Mouse (Mus musculus) MEL (cell line): Measurements from ENCODE around the gene Nectin4. TPM values are rescaled to one million over a fixed set of nuclear protein-coding genes. Genes with fewer than 3 reads are reported as not detected.

Experiments
- DNase-seq: peaks from one replicate; pipeline ENCODE4 v3.0.0; 2011; ENCODE audit warnings: low read depth, low spot score
- H3K27ac ChIP-seq: 2 replicates; pipeline ENCODE4 v1.5.1; 2012; ENCODE audit warnings: low read depth, mild to moderate bottlenecking, control low read depth, low read length, moderate library complexity; ENCODE audit not compliant: control insufficient read depth
- H3K27me3 ChIP-seq, 2 experiments: fragments of 150-350 bp in 1 of 2; sonication (generic) in 1 of 2; 2 replicates each; pipeline ENCODE4 v1.6.1; 2012; ENCODE audit warnings: low read length in 2 of 2, mild to moderate bottlenecking in 2 of 2, improper control_type of control experiment in 1 of 2, moderate library complexity in 1 of 2; ENCODE audit not compliant: insufficient read depth in 2 of 2, control insufficient read depth in 1 of 2
- H3K36me3 ChIP-seq, 2 experiments: 2 replicates each; pipeline ENCODE4 v1.6.1; 2012 to 2014; ENCODE audit warnings: low read length in 2 of 2, improper control_type of control experiment in 1 of 2, inconsistent platforms in 1 of 2, mild to moderate bottlenecking in 1 of 2; ENCODE audit not compliant: insufficient read depth in 2 of 2, control insufficient read depth in 1 of 2
- H3K4me1 ChIP-seq, 2 experiments: fragments of 150-350 bp in 1 of 2; sonication (generic) in 1 of 2; 2 replicates each; pipeline ENCODE4 v1.6.1; 2012; ENCODE audit warnings: low read length in 2 of 2, improper control_type of control experiment in 1 of 2, mild to moderate bottlenecking in 1 of 2; ENCODE audit not compliant: insufficient read depth in 2 of 2, control insufficient read depth in 1 of 2
- H3K4me3 ChIP-seq, 2 experiments: fragments of 150-350 bp in 1 of 2; sonication (generic) in 1 of 2; 2 replicates each; pipeline ENCODE4 v1.5.1; 2012; ENCODE audit warnings: low read depth in 2 of 2, low read length in 2 of 2, mild to moderate bottlenecking in 2 of 2, moderate library complexity in 2 of 2, control low read depth in 1 of 2, improper control_type of control experiment in 1 of 2; ENCODE audit not compliant: control insufficient read depth in 1 of 2, insufficient read depth in 1 of 2
- H3K79me2 ChIP-seq: 2 replicates; pipeline ENCODE4 v1.6.1; 2012; ENCODE audit warnings: mild to moderate bottlenecking, low read length, moderate library complexity; ENCODE audit not compliant: control insufficient read depth, poor library complexity, insufficient read depth
- H3K9ac ChIP-seq: 2 replicates; pipeline ENCODE4 v1.6.1; 2012; ENCODE audit warnings: low read depth, mild to moderate bottlenecking, control low read depth, low read length, moderate library complexity; ENCODE audit not compliant: control insufficient read depth, poor library complexity, severe bottlenecking
- H3K9me3 ChIP-seq: fragments of 150-350 bp; sonication (generic); replicated peaks from 2 replicates; pipeline ENCODE4 v1.6.1; 2012; ENCODE audit warnings: mild to moderate bottlenecking, low read length, improper control_type of control experiment, moderate library complexity; ENCODE audit not compliant: insufficient read depth
- BHLHE40 ChIP-seq: IDR thresholded peaks from 2 replicates; pipeline ENCODE4 v1.6.1; 2012; ENCODE audit warnings: low read depth, mild to moderate bottlenecking, inconsistent platforms, low read length, improper control_type of control experiment, borderline replicate concordance
- CHD2 ChIP-seq: IDR thresholded peaks from 2 replicates; pipeline ENCODE4 v1.6.1; 2011; ENCODE audit warnings: low read length, improper control_type of control experiment
- CTCF ChIP-seq, 3 experiments: IDR thresholded peaks in 2 of 3; conservative IDR thresholded peaks in 1 of 3; 2 replicates each; pipeline ENCODE4 v1.5.1; 2011 to 2012; ENCODE audit warnings: low read length in 3 of 3, low read depth in 2 of 3, mild to moderate bottlenecking in 2 of 3, improper control_type of control experiment in 1 of 3, inconsistent platforms in 1 of 3, mixed read lengths in 1 of 3, moderate library complexity in 1 of 3; ENCODE audit not compliant: control insufficient read depth in 1 of 3, insufficient read depth in 1 of 3, poor library complexity in 1 of 3, severe bottlenecking in 1 of 3
- E2F4 ChIP-seq: IDR thresholded peaks from 2 replicates; pipeline ENCODE4 v1.6.1; 2011; ENCODE audit warnings: low read depth, low read length, improper control_type of control experiment, borderline replicate concordance
- ELF1 ChIP-seq: IDR thresholded peaks from 2 replicates; pipeline ENCODE4 v1.6.1; 2014; ENCODE audit warnings: low read depth, mild to moderate bottlenecking, inconsistent platforms, low read length, improper control_type of control experiment, moderate library complexity
- ETS1 ChIP-seq: IDR thresholded peaks from 2 replicates; pipeline ENCODE4 v1.6.1; 2012; ENCODE audit warnings: low read depth, mild to moderate bottlenecking, inconsistent platforms, low read length, improper control_type of control experiment, moderate library complexity
- HCFC1 ChIP-seq: IDR thresholded peaks from 2 replicates; pipeline ENCODE4 v1.6.1; 2012; ENCODE audit warnings: low read depth, mild to moderate bottlenecking, inconsistent platforms, low read length, improper control_type of control experiment, moderate library complexity
- KAT2A ChIP-seq: conservative IDR thresholded peaks from 2 replicates; pipeline ENCODE4 v1.6.1; 2012; ENCODE audit warnings: low read depth, low read length, improper control_type of control experiment, inconsistent platforms
- MAZ ChIP-seq: IDR thresholded peaks from 2 replicates; pipeline ENCODE4 v1.6.1; 2012; ENCODE audit warnings: low read depth, mild to moderate bottlenecking, inconsistent platforms, low read length, improper control_type of control experiment
- MEF2A ChIP-seq: IDR thresholded peaks from 2 replicates; pipeline ENCODE4 v1.6.1; 2014; ENCODE audit warnings: low read depth, mild to moderate bottlenecking, inconsistent platforms, low read length, improper control_type of control experiment; ENCODE audit not compliant: poor library complexity, insufficient replicate concordance, severe bottlenecking; ENCODE audit errors: extremely low read depth
- MXI1 ChIP-seq: IDR thresholded peaks from 2 replicates; pipeline ENCODE4 v1.6.1; 2011; ENCODE audit warnings: mild to moderate bottlenecking, low read depth, low read length, improper control_type of control experiment
- MYC ChIP-seq: IDR thresholded peaks from 2 replicates; pipeline ENCODE4 v1.6.1; 2011; ENCODE audit warnings: low read depth, mild to moderate bottlenecking, low read length, improper control_type of control experiment, moderate library complexity
- POLR2AphosphoS2 ChIP-seq: IDR thresholded peaks from 2 replicates; pipeline ENCODE4 v1.6.1; 2011; ENCODE audit warnings: low read length, improper control_type of control experiment
- POLR2AphosphoS5 ChIP-seq: IDR thresholded peaks from 2 replicates; pipeline ENCODE4 v1.6.1; 2012; ENCODE audit warnings: low read depth, borderline replicate concordance, mild to moderate bottlenecking, inconsistent platforms, low read length, moderate library complexity, mixed read lengths
- SIN3A ChIP-seq: IDR thresholded peaks from 2 replicates; pipeline ENCODE4 v1.6.1; 2012; ENCODE audit warnings: low read length, improper control_type of control experiment, inconsistent platforms
- SMC3 ChIP-seq: IDR thresholded peaks from 2 replicates; pipeline ENCODE4 v1.6.1; 2011; ENCODE audit warnings: low read depth, low read length, improper control_type of control experiment
- TAL1 ChIP-seq: IDR thresholded peaks from 2 replicates; pipeline ENCODE4 v1.6.1; 2012; ENCODE audit warnings: mild to moderate bottlenecking, inconsistent platforms, low read length, moderate library complexity, mixed read lengths
- TBP ChIP-seq: IDR thresholded peaks from 2 replicates; pipeline ENCODE4 v1.8.0; 2011; ENCODE audit warnings: low read depth, low read length, improper control_type of control experiment
- UBTF ChIP-seq: IDR thresholded peaks from 2 replicates; pipeline ENCODE4 v1.6.1; 2012; ENCODE audit warnings: low read depth, mild to moderate bottlenecking, inconsistent platforms, low read length, improper control_type of control experiment, moderate library complexity, borderline replicate concordance; ENCODE audit not compliant: insufficient read depth
- USF2 ChIP-seq, 2 experiments: IDR thresholded peaks; 2 replicates each; pipeline ENCODE4 v1.6.1; 2011 to 2012; ENCODE audit warnings: improper control_type of control experiment in 2 of 2, low read length in 2 of 2, borderline replicate concordance in 1 of 2, inconsistent platforms in 1 of 2, low read depth in 1 of 2, mild to moderate bottlenecking in 1 of 2; ENCODE audit not compliant: insufficient read depth in 1 of 2
- ZKSCAN1 ChIP-seq: IDR thresholded peaks from 2 replicates; pipeline ENCODE4 v1.6.1; 2012; ENCODE audit warnings: low read depth, mild to moderate bottlenecking, inconsistent platforms, low read length, improper control_type of control experiment, moderate library complexity
- ZNF384 ChIP-seq: IDR thresholded peaks from 2 replicates; pipeline ENCODE4 v1.6.1; 2012; ENCODE audit warnings: low read depth, mild to moderate bottlenecking, inconsistent platforms, low read length, improper control_type of control experiment
- polyA plus RNA-seq, 2 experiments: library from polyadenylated mRNA; stranded (reverse) in 1 of 2; unstranded in 1 of 2; fragments of >175 nt in 1 of 2; fragments of >200 nt in 1 of 2; gene quantifications; 2 replicates each; pipeline versions ENCODE4 v1.2.1 to v1.2.4; 2012; ENCODE audit warnings: low replicate concordance in 2 of 2, low read depth in 1 of 2; ENCODE audit not compliant: insufficient read length in 2 of 2, insufficient read depth in 1 of 2, missing spikeins in 1 of 2
- total RNA-seq: library from RNA; depleted of rRNA; stranded (reverse); fragments of 300-350 nt; gene quantifications from 2 replicates; pipeline ENCODE4 v1.2.3, GENCODE M21; 2012

Nectin4 gene
- total and polyA plus RNA-seq, 3 experiments, result 0.04 to 0.15 TPM; not detected in 1

DNA sequence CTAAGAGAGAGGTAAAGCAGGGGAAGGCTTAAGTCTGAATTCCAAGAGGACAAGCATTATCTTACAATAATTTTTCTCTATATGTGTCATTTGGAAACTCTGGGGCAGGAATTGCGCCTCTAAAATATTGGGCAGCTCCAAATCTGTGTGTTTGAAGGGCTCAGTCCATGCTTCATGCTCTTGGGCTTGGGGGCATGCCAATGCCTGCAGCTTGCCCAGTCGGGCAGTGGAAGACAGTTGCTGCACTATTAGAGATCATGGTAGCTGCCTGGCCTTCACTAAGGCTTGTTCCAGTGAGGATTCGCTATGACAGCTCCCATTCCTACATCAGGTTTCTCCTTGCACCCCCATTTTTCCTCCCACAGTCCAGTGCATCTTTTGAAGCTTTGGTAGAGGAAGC lies 21.2 kb upstream of the Nectin4 start:
- peaks cover 6 to 13% of the 10 kb centered on the region in 2 experiments; a peak in 3 of 4 replicates for H3K4me1 ChIP-seq
- H3K27me3 ChIP-seq, result no peaks in the 10 kb centered on the region
- H3K36me3 ChIP-seq, result peaks cover 0 to 20% of the 10 kb centered on the region in 2 experiments; a peak in 2 of 4 replicates
- H3K9ac ChIP-seq, result no peak overlapping the region
- no peak for DNase-seq
- no peak overlapping the region for H3K4me3 ChIP-seq
- H3K79me2 ChIP-seq, result peaks cover 74% of the 10 kb centered on the region
- H3K27ac ChIP-seq, result no peak overlapping the region
- no peaks in the 10 kb centered on the region for H3K9me3 ChIP-seq
- no peak for TF ChIP-seq ELF1
- TF ChIP-seq MXI1, result no peak
- no peak for TF ChIP-seq SIN3A
- no peak for TF ChIP-seq ZKSCAN1
- no peak for TF ChIP-seq ZNF384
- TF ChIP-seq MEF2A, result no peak
- TF ChIP-seq E2F4, result no peak
- TF ChIP-seq POLR2AphosphoS2, result no peak
- TF ChIP-seq USF2 (IDR thresholded peaks at IDR 0.05; ENCODE audit: borderline replicate concordance in 1 of 2, insufficient read depth in 1 of 2, low read depth in 1 of 2, low read length in 2 of 2), result no peak
- TF ChIP-seq KAT2A, result no peak
- TF ChIP-seq HCFC1, result no peak
- no peak for TF ChIP-seq TBP
- no peak for TF ChIP-seq SMC3
- TF ChIP-seq CHD2, result no peak
- no peak for TF ChIP-seq MAZ
- no peak for TF ChIP-seq CTCF (IDR thresholded peaks at IDR 0.05 in 2 of 3, conservative IDR thresholded peaks at IDR 0.05 in 1 of 3; ENCODE audit: control insufficient read depth in 1 of 3, insufficient read depth in 1 of 3, low read depth in 2 of 3, low read length in 3 of 3, poor library complexity in 1 of 3, severe bottlenecking in 1 of 3)
- TF ChIP-seq UBTF, result no peak
- TF ChIP-seq BHLHE40, result no peak
- TF ChIP-seq ETS1, result no peak
- TF ChIP-seq TAL1, result no peak

DNA sequence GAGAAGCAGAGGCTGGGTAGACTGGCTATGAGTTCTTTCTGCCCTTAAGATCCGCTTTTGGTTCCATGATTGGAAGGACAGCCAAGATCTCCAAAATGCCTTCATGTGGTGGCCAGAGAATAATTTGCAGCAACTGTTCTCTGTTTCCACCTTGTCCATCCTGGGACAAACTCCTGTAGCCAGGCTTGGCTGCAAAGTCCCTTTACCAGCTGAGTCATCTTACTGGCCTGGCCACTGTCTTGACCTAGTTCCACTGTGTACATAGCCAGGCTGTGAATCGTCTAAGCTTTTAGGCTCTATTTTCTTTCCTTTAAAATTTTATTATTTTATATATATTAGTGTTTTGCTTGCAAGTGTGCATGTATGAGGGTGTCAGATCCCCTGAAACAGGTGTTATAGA lies 20.7 kb upstream of the Nectin4 start:
- TF ChIP-seq ZNF384 (no peak), MYC (no peak), SIN3A (no peak), SMC3 (no peak), E2F4 (no peak), POLR2AphosphoS5 (no peak), CTCF (IDR thresholded peaks at IDR 0.05 in 2 of 3, conservative IDR thresholded peaks at IDR 0.05 in 1 of 3; ENCODE audit: control insufficient read depth in 1 of 3, insufficient read depth in 1 of 3, low read depth in 2 of 3, low read length in 3 of 3, poor library complexity in 1 of 3, severe bottlenecking in 1 of 3) (no peak)
- Histone ChIP-seq H3K27ac (no peak overlapping the region), H3K4me1 (peaks cover 6 to 12% of the 10 kb centered on the region in 2 experiments; a peak in 3 of 4 replicates), H3K9me3 (no peaks in the 10 kb centered on the region), H3K4me3 (no peak overlapping the region), H3K79me2 (peaks cover 76% of the 10 kb centered on the region), H3K9ac (no peak overlapping the region), H3K27me3 (no peaks in the 10 kb centered on the region), H3K36me3 (peaks cover 0 to 19% of the 10 kb centered on the region in 2 experiments; a peak in 2 of 4 replicates)
- no peak for DNase-seq
